Mouse (Mus musculus) liver, embryonic 16.5 days (tissue): ENCODE measurements around the gene Ulk1. TPM values are rescaled to one million over a fixed set of nuclear protein-coding genes. Genes with fewer than 3 reads are reported as not detected.
A peak's percentile ranks its signal among the peaks of the same experiment; 100 is the strongest.

ENCODE experiments used
- ATAC-seq: fragments of 200-750 bp; cut with Nextera tagmentation; 2 replicates; pipeline ENCODE4 v1.8.0; 2017; ENCODE audit warnings: low read depth, mild to moderate bottlenecking, moderate number of reproducible peaks, moderate library complexity
- H3K27ac ChIP-seq: fragments of 300-500 bp; sonication (generic); 2 replicates; pipeline ENCODE4 v1.5.1; 2014; ENCODE audit warnings: mild to moderate bottlenecking, low read length
- H3K27me3 ChIP-seq: fragments of 300-500 bp; sonication (generic); 2 replicates; pipeline ENCODE4 v1.6.1; 2014; ENCODE audit warnings: low read depth, low read length, mixed read lengths; ENCODE audit not compliant: control insufficient read depth, insufficient read depth
- H3K36me3 ChIP-seq: fragments of 300-500 bp; sonication (generic); 2 replicates; pipeline ENCODE4 v1.6.1; 2014; ENCODE audit warnings: mild to moderate bottlenecking; ENCODE audit not compliant: control insufficient read depth, insufficient read depth
- H3K4me1 ChIP-seq: fragments of 300-500 bp; sonication (generic); 2 replicates; pipeline ENCODE4 v1.6.1; 2014; ENCODE audit warnings: low read depth, low read length, mixed read lengths; ENCODE audit not compliant: control insufficient read depth
- H3K4me2 ChIP-seq: fragments of 300-500 bp; sonication (generic); 2 replicates; pipeline ENCODE4 v1.6.1; 2014; ENCODE audit warnings: low read depth, low read length, mixed read lengths
- H3K4me3 ChIP-seq: fragments of 300-500 bp; sonication (generic); 2 replicates; pipeline ENCODE4 v1.5.1; 2014; ENCODE audit warnings: low read depth, mild to moderate bottlenecking, low read length
- H3K9ac ChIP-seq: fragments of 300-500 bp; sonication (generic); 2 replicates; pipeline ENCODE4 v1.6.1; 2014; ENCODE audit warnings: low read depth, low read length
- H3K9me3 ChIP-seq: fragments of 300-500 bp; sonication (generic); replicated peaks from 2 replicates; pipeline ENCODE4 v1.6.1; 2016; ENCODE audit warnings: low read length; ENCODE audit not compliant: control insufficient read depth
- WGBS: fragments of 180-500 bp; shearing (Covaris S2); extraction: QIAGEN DNeasy Blood & Tissue Kit; methylation state at CpG from one replicate; pipeline ENCODE4 v1.1.7; 2014; ENCODE audit not compliant: insufficient replicate concordance; 5-methylcytosine and 5-hydroxymethylcytosine counted together
- polyA plus RNA-seq: library from polyadenylated mRNA; unstranded; fragments of >200 nt; fragmentation: Nextera tagmentation; extraction: Ambion mirVana; gene quantifications from 2 replicates; pipeline ENCODE4 v1.2.1, GENCODE M21; 2015

Ulk1 gene
- 12.5 and 13.7 TPM in 2 replicates for polyA plus RNA-seq

GRCm38 (mm10) chr5:110809667-110810325 is at the start of gene Ulk1:
Gene Ulk1, minus strand, starts transcription at chr5:110810097.
- peaks cover 41% of the 10 kb centered on the region for H3K4me1 ChIP-seq
- peak within 1 kb of the TSS; percentile 100 for H3K9ac ChIP-seq
- peak within 1 kb of the TSS; percentile 90 for H3K4me3 ChIP-seq
- H3K9me3 ChIP-seq: no peaks in the 10 kb centered on the region
- ATAC-seq: peak; percentile 87
- peak within 1 kb of the TSS; percentile 80 for H3K4me2 ChIP-seq
- WGBS: under 1% methylated on average over 73 of the region's 80 CpGs
- peak within 1 kb of the TSS; percentile 96 for H3K27ac ChIP-seq
- peaks cover 5% of the 10 kb centered on the region for H3K36me3 ChIP-seq
- no peaks in the 10 kb centered on the region for H3K27me3 ChIP-seq

- H3K9ac ChIP-seq: no peak overlapping the region
- H3K9me3 ChIP-seq: no peaks in the 10 kb centered on the region
- 63% methylated on average over 13 of the region's 13 CpGs for WGBS
- no peak overlapping the region for H3K4me2 ChIP-seq
- no peak for ATAC-seq
- no peak overlapping the region for H3K4me3 ChIP-seq
- H3K27me3 ChIP-seq: no peaks in the 10 kb centered on the region
- no peak overlapping the region for H3K27ac ChIP-seq
- no peaks in the 10 kb centered on the region for H3K4me1 ChIP-seq
- H3K36me3 ChIP-seq: peaks cover 61% of the 10 kb centered on the region
These were observed 49.2 kb upstream of the Ulk1 start for GRCm38 (mm10) chr5:110859013-110859650.

- Histone ChIP-seq H3K9me3 (no peaks in the 10 kb centered on the region), H3K4me2 (no peak overlapping the region), H3K4me3 (no peak overlapping the region), H3K27me3 (no peaks in the 10 kb centered on the region), H3K9ac (no peak overlapping the region), H3K36me3 (peaks cover 51% of the 10 kb centered on the region), H3K4me1 (no peaks in the 10 kb centered on the region), H3K27ac (no peak overlapping the region)
- 82% methylated on average over 5 of the region's 5 CpGs for WGBS
- ATAC-seq: no peak
These were observed 47.2 kb upstream of the Ulk1 start for GRCm38 (mm10) chr5:110857091-110857490.

GRCm38 (mm10) chr5:110852990-110853389 is 43.1 kb upstream of the Ulk1 start:
- WGBS: 53% methylated on average over 1 of the region's 1 CpGs

GRCm38 (mm10) chr5:110841046-110841862 is 31.4 kb upstream of the Ulk1 start:
- Histone ChIP-seq H3K27me3 (no peaks in the 10 kb centered on the region), H3K9me3 (no peaks in the 10 kb centered on the region), H3K4me1 (peaks cover 29% of the 10 kb centered on the region), H3K27ac (peak overlapping the region; percentile 84; the same call in 1 of the 2 replicates), H3K9ac (0 out of 2 replicates have a peak overlapping the region, but pooled peaks have one; percentile 22), H3K4me2 (peak overlapping the region; percentile 89), H3K36me3 (peaks cover 31% of the 10 kb centered on the region), H3K4me3 (peak overlapping the region; percentile 88)
- WGBS: 59% methylated on average over 14 of the region's 14 CpGs
- ATAC-seq: no peak

More at GRCm38 (mm10) chr5:110852990-110853389, 43.1 kb upstream of the Ulk1 start:
- Histone ChIP-seq H3K4me1 (no peaks in the 10 kb centered on the region), H3K27ac (no peak overlapping the region), H3K4me3 (no peak overlapping the region), H3K27me3 (no peaks in the 10 kb centered on the region), H3K36me3 (peaks cover 51% of the 10 kb centered on the region), H3K9me3 (no peaks in the 10 kb centered on the region), H3K9ac (no peak overlapping the region), H3K4me2 (no peak overlapping the region)
- no peak for ATAC-seq

GRCm38 (mm10) chr5:110840465-110840864 is 30.6 kb upstream of the Ulk1 start:
- Histone ChIP-seq H3K9ac (peak overlapping the region; percentile 72), H3K4me3 (peak overlapping the region; percentile 88), H3K27ac (peak overlapping the region; percentile 84), H3K9me3 (no peaks in the 10 kb centered on the region), H3K4me1 (peaks cover 31% of the 10 kb centered on the region), H3K36me3 (peaks cover 24% of the 10 kb centered on the region), H3K4me2 (peak overlapping the region; percentile 89), H3K27me3 (no peaks in the 10 kb centered on the region)
- ATAC-seq: no peak
- 5% methylated on average over 4 of the region's 4 CpGs for WGBS

- Histone ChIP-seq H3K4me1 (peaks cover 36% of the 10 kb centered on the region), H3K9ac (peak within 1 kb of the TSS; percentile 96), H3K36me3 (peaks cover 18% of the 10 kb centered on the region), H3K27ac (peak within 1 kb of the TSS; percentile 99), H3K4me2 (peak within 1 kb of the TSS; percentile 89), H3K9me3 (no peaks in the 10 kb centered on the region), H3K27me3 (no peaks in the 10 kb centered on the region), H3K4me3 (peak within 1 kb of the TSS; percentile 88)
- ATAC-seq: peak; percentile 82
- WGBS: under 1% methylated on average over 41 of the region's 41 CpGs
These were observed 29.9 kb upstream of the Ulk1 start, which contains the start of the genes Hscb and Chek2 for GRCm38 (mm10) chr5:110839678-110840365. Gene Hscb, minus strand, starts transcription at chr5:110839777. Gene Chek2, plus strand, starts transcription at chr5:110839979.

- ATAC-seq: peak; percentile 8
- Histone ChIP-seq H3K9ac (peak overlapping the region; percentile 96), H3K4me2 (peak overlapping the region; percentile 75), H3K27me3 (no peaks in the 10 kb centered on the region), H3K36me3 (peaks cover 14% of the 10 kb centered on the region), H3K9me3 (no peaks in the 10 kb centered on the region), H3K27ac (peak overlapping the region; percentile 99), H3K4me1 (peaks cover 42% of the 10 kb centered on the region), H3K4me3 (peak overlapping the region; percentile 88)
- 1% methylated on average over 28 of the region's 28 CpGs for WGBS
These were observed 29.3 kb upstream of the Ulk1 start for GRCm38 (mm10) chr5:110839038-110839677.
